Mouse (Mus musculus) intestine, embryonic 16.5 days (tissue): Measurements from ENCODE around the gene Isoc2b. TPM values are rescaled to one million over a fixed set of nuclear protein-coding genes. Genes with fewer than 3 reads are reported as not detected.
"Not testable (repeated sequence)": the region's sequence is repeated elsewhere in the genome, so short reads cannot be mapped to it uniquely, and the experiment has no call there.

Source experiments
- ATAC-seq: fragments of 200-750 bp; cut with Nextera tagmentation; 2 replicates; pipeline ENCODE4 v1.8.0; 2017; ENCODE audit warnings: moderate TSS enrichment, moderate library complexity
- H3K27ac ChIP-seq: fragments of 300-500 bp; sonication (generic); 2 replicates; pipeline ENCODE4 v1.5.1; 2014; ENCODE audit warnings: mild to moderate bottlenecking, low read length
- H3K27me3 ChIP-seq: fragments of 300-500 bp; sonication (generic); replicated peaks from 2 replicates; pipeline ENCODE4 v1.6.1; 2014; ENCODE audit warnings: low read length, control low read depth, mixed read lengths; ENCODE audit not compliant: control insufficient read depth, insufficient read depth
- H3K36me3 ChIP-seq: fragments of 300-500 bp; sonication (generic); 2 replicates; pipeline ENCODE4 v1.6.1; 2014; ENCODE audit warnings: low read length, control low read depth; ENCODE audit not compliant: control insufficient read depth, insufficient read depth
- H3K4me1 ChIP-seq: fragments of 300-500 bp; sonication (generic); 2 replicates; pipeline ENCODE4 v1.6.1; 2014; ENCODE audit warnings: low read length, control low read depth, mixed read lengths; ENCODE audit not compliant: control insufficient read depth, insufficient read depth
- H3K4me2 ChIP-seq: fragments of 300-500 bp; sonication (generic); 2 replicates; pipeline ENCODE4 v1.6.1; 2014; ENCODE audit warnings: low read depth, low read length, control low read depth
- H3K4me3 ChIP-seq: fragments of 300-500 bp; sonication (generic); 2 replicates; pipeline ENCODE4 v1.5.1; 2014; ENCODE audit warnings: mild to moderate bottlenecking, low read length
- H3K9ac ChIP-seq: fragments of 300-500 bp; sonication (generic); 2 replicates; pipeline ENCODE4 v1.6.1; 2014; ENCODE audit warnings: low read depth, low read length
- H3K9me3 ChIP-seq: fragments of 300-500 bp; sonication (generic); 2 replicates; pipeline ENCODE4 v1.6.1; 2016; ENCODE audit warnings: low read length, control low read depth; ENCODE audit not compliant: control insufficient read depth
- WGBS: fragments of 180-500 bp; shearing (Covaris S2); extraction: QIAGEN DNeasy Blood & Tissue Kit; methylation state at CpG from one replicate; pipeline ENCODE4 v1.1.7; 2014; 5-methylcytosine and 5-hydroxymethylcytosine counted together
- polyA plus RNA-seq: library from polyadenylated mRNA; unstranded; fragments of >200 nt; fragmentation: Nextera tagmentation; extraction: Ambion mirVana; gene quantifications from 2 replicates; pipeline ENCODE4 v1.2.1, GENCODE M21; 2015

Isoc2b gene
- polyA plus RNA-seq, 1 experiment from 2014 or later = 17.8 TPM

- not testable (repeated sequence) for H3K36me3 ChIP-seq, H3K9ac ChIP-seq, H3K27me3 ChIP-seq, ATAC-seq, H3K4me3 ChIP-seq, H3K4me2 ChIP-seq, H3K9me3 ChIP-seq, H3K27ac ChIP-seq, H3K4me1 ChIP-seq
- 65% methylated on average over 3 of the region's 3 CpGs for WGBS
These were observed 9.1 kb downstream of the Isoc2b start for GRCm38 (mm10) chr7:4860926-4861325.

- H3K4me3 ChIP-seq = no peak overlapping the region
- H3K4me1 ChIP-seq = no peaks in the 10 kb centered on the region
- H3K9ac ChIP-seq = no peak overlapping the region
- 58% methylated on average over 12 of the region's 12 CpGs for WGBS
- no peaks in the 10 kb centered on the region for H3K27me3 ChIP-seq
- H3K9me3 ChIP-seq = no peaks in the 10 kb centered on the region
- H3K4me2 ChIP-seq = no peak overlapping the region
- H3K27ac ChIP-seq = no peak overlapping the region
- no peaks in the 10 kb centered on the region for H3K36me3 ChIP-seq
- no peak for ATAC-seq
These were observed 10.6 kb downstream of the Isoc2b start for GRCm38 (mm10) chr7:4859418-4859978.

- WGBS = 62% methylated on average over 7 of the region's 7 CpGs
- ATAC-seq = no peak
- H3K4me2 ChIP-seq = no peak overlapping the region
These were observed 12.7 kb downstream of the Isoc2b start for GRCm38 (mm10) chr7:4857321-4857720.

GRCm38 (mm10) chr7:4856508-4856907 is 13.6 kb downstream of the Isoc2b start:
- no peak overlapping the region for H3K27ac ChIP-seq
- H3K27me3 ChIP-seq = no peaks in the 10 kb centered on the region
- H3K4me3 ChIP-seq = no peak overlapping the region
- H3K9ac ChIP-seq = no peak overlapping the region
- H3K9me3 ChIP-seq = no peaks in the 10 kb centered on the region
- WGBS = 82% methylated on average over 9 of the region's 9 CpGs
- H3K4me2 ChIP-seq = no peak overlapping the region
- no peaks in the 10 kb centered on the region for H3K36me3 ChIP-seq
- ATAC-seq = no peak
- no peaks in the 10 kb centered on the region for H3K4me1 ChIP-seq

More at GRCm38 (mm10) chr7:4857321-4857720, 12.7 kb downstream of the Isoc2b start:
- Histone ChIP-seq H3K36me3 (no peaks in the 10 kb centered on the region), H3K4me3 (no peak overlapping the region), H3K4me1 (no peaks in the 10 kb centered on the region), H3K9me3 (no peaks in the 10 kb centered on the region), H3K27ac (no peak overlapping the region), H3K9ac (no peak overlapping the region), H3K27me3 (no peaks in the 10 kb centered on the region)

GRCm38 (mm10) chr7:4853613-4854012 is 16.4 kb downstream of the Isoc2b start:
- no peak overlapping the region for H3K4me3 ChIP-seq
- ATAC-seq = no peak
- no peaks in the 10 kb centered on the region for H3K27me3 ChIP-seq
- H3K27ac ChIP-seq = no peak overlapping the region
- no peaks in the 10 kb centered on the region for H3K36me3 ChIP-seq
- H3K9ac ChIP-seq = no peak overlapping the region
- H3K4me2 ChIP-seq = no peak overlapping the region
- WGBS = 80% methylated on average over 3 of the region's 3 CpGs
- no peaks in the 10 kb centered on the region for H3K9me3 ChIP-seq
- H3K4me1 ChIP-seq = no peaks in the 10 kb centered on the region

- ATAC-seq = no peak
- 71% methylated on average over 8 of the region's 8 CpGs for WGBS
- no peak overlapping the region for H3K4me3 ChIP-seq
These were observed 18.8 kb downstream of the Isoc2b start for GRCm38 (mm10) chr7:4851315-4851688.

GRCm38 (mm10) chr7:4850621-4851314 is 19.3 kb downstream of the Isoc2b start:
- 81% methylated on average over 11 of the region's 11 CpGs for WGBS
- Histone ChIP-seq H3K36me3 (no peaks in the 10 kb centered on the region), H3K27me3 (no peaks in the 10 kb centered on the region; the same call in 1 of the 2 replicates), H3K4me3 (no peak overlapping the region), H3K27ac (no peak overlapping the region), H3K4me1 (no peaks in the 10 kb centered on the region), H3K9ac (no peak overlapping the region), H3K9me3 (no peaks in the 10 kb centered on the region), H3K4me2 (no peak overlapping the region)
- ATAC-seq = no peak

More at GRCm38 (mm10) chr7:4851315-4851688, 18.8 kb downstream of the Isoc2b start:
- Histone ChIP-seq H3K27ac (no peak overlapping the region), H3K27me3 (no peaks in the 10 kb centered on the region), H3K36me3 (no peaks in the 10 kb centered on the region), H3K9ac (no peak overlapping the region), H3K4me1 (no peaks in the 10 kb centered on the region), H3K9me3 (no peaks in the 10 kb centered on the region), H3K4me2 (no peak overlapping the region)

- Histone ChIP-seq H3K27me3 (peaks cover 11% of the 10 kb centered on the region), H3K4me2 (no peak overlapping the region), H3K36me3 (no peaks in the 10 kb centered on the region), H3K27ac (no peak overlapping the region), H3K9me3 (no peaks in the 10 kb centered on the region), H3K4me1 (peaks cover 2% of the 10 kb centered on the region), H3K4me3 (no peak overlapping the region), H3K9ac (no peak overlapping the region)
- no peak for ATAC-seq
- 58% methylated on average over 9 of the region's 9 CpGs for WGBS
These were observed 20.7 kb downstream of the Isoc2b start for GRCm38 (mm10) chr7:4849372-4849771.

- peaks cover 38% of the 10 kb centered on the region for H3K27me3 ChIP-seq
- H3K4me1 ChIP-seq = peaks cover 19% of the 10 kb centered on the region
- H3K9me3 ChIP-seq = no peaks in the 10 kb centered on the region
- H3K9ac ChIP-seq = no peak overlapping the region
- peak; percentile 85 for ATAC-seq
- H3K36me3 ChIP-seq = no peaks in the 10 kb centered on the region
- no peak overlapping the region for H3K27ac ChIP-seq
- peak overlapping the region; percentile 85 for H3K4me2 ChIP-seq
- H3K4me3 ChIP-seq = peak overlapping the region; percentile 44
- WGBS = 1% methylated on average over 13 of the region's 13 CpGs
These were observed 25.1 kb downstream of the Isoc2b start for GRCm38 (mm10) chr7:4844917-4845309.
